Mouse (Mus musculus): Measurements from ENCODE around the gene Rgn. TPM values are rescaled to one million over a fixed set of nuclear protein-coding genes. Genes with fewer than 3 reads are reported as not detected.
A peak's percentile ranks its signal among the peaks of the same experiment; 100 is the strongest.

Rgn gene
- polyA plus RNA-seq, 1 experiment, result not detected

DNA sequence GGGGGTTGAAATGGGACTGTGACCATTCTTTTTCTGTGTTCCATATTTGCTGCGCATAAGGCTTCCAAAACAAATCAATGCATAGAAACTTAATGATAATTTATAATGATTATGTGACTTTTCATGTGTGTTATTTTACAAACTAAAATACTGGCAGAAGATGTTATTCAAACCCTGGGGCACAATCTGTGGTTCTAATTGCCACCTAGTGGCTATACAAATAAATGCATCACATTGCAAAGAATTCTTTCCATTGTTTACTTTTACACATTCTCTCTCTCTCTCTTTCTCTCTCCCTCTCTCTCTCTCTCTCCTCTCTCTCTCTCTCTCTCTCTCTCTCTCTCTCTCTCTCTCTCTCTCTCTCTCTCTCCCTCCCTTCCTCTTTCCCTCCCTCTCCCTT is 12.3 kb downstream of the Rgn start:
- no peak for TF ChIP-seq MAX (IDR thresholded peaks at IDR 0.05; ENCODE audit: low read depth)
- no peak for TF ChIP-seq TCF3 (IDR thresholded peaks at IDR 0.05; ENCODE audit: insufficient read length, low read depth)
- TF ChIP-seq CEBPB (IDR thresholded peaks at IDR 0.05; ENCODE audit: insufficient read depth, poor library complexity, severe bottlenecking), result no peak
- no peak for TF ChIP-seq E2F4 (IDR thresholded peaks at IDR 0.05; ENCODE audit: insufficient read depth)
- TF ChIP-seq TCF12 (IDR thresholded peaks at IDR 0.05; ENCODE audit: insufficient read depth, poor library complexity, severe bottlenecking), result no peak
- no peak for TF ChIP-seq REST (IDR thresholded peaks at IDR 0.05; ENCODE audit: insufficient read depth, insufficient read length)
- no peak for TF ChIP-seq MYOG (IDR thresholded peaks at IDR 0.05; ENCODE audit: control insufficient read depth in 1 of 3, insufficient read depth in 1 of 3, insufficient read length in 2 of 3, low read depth in 2 of 3)
- no peak for TF ChIP-seq USF1 (IDR thresholded peaks at IDR 0.05; ENCODE audit: low read depth)
- TF ChIP-seq SRF (IDR thresholded peaks at IDR 0.05; ENCODE audit: control insufficient read depth, insufficient read length, low read depth), result no peak
- no peak for TF ChIP-seq POLR2AphosphoS2 (IDR thresholded peaks at IDR 0.05; ENCODE audit: insufficient read length, low read depth)
- TF ChIP-seq POLR2A (IDR thresholded peaks at IDR 0.05; ENCODE audit: insufficient read length, low read depth), result no peak
- no peak for TF ChIP-seq MYOD1 (IDR thresholded peaks at IDR 0.05; ENCODE audit: control insufficient read depth in 1 of 3, insufficient read length in 2 of 3, low read depth in 2 of 3)
- H3K36me3 ChIP-seq (ENCODE audit: control insufficient read depth, insufficient read depth), result no peaks in the 10 kb centered on the region
- no peak overlapping the region for H3K4me2 ChIP-seq (ENCODE audit: low read depth)
- H3ac ChIP-seq (ENCODE audit: control insufficient read depth, insufficient read length), result no peak overlapping the region
- H3K79me2 ChIP-seq (ENCODE audit: control insufficient read depth, insufficient read depth), result no peaks in the 10 kb centered on the region
- H3K4me3 ChIP-seq, result no peak overlapping the region
- H3K27me3 ChIP-seq (ENCODE audit: control insufficient read depth, insufficient read depth, insufficient read length), result no peaks in the 10 kb centered on the region

DNA sequence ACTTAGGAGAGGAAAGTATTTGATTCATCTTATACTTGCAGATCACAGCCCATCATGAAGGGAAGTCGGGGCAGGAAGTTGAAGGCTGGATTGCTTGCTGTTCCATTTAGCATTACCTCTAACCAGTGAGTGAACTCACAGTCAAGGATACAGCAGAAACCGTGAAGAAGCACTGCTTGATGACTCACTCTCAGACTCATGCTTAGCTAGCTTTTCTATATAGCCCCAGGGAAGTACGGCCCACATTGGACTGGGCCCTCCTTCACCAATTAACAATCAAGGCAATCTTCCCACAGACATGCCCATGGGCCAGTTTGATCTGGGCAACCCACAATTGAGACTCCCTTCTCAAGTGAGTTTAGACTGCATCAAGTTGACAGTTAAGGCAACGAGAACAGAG is 14.4 kb downstream of the Rgn start:
- Histone ChIP-seq H3K79me2 (ENCODE audit: control insufficient read depth, insufficient read depth) (no peaks in the 10 kb centered on the region), H3K4me3 (no peak overlapping the region), H3ac (ENCODE audit: control insufficient read depth, insufficient read length) (no peak overlapping the region), H3K4me2 (ENCODE audit: low read depth) (no peak overlapping the region), H3K36me3 (ENCODE audit: control insufficient read depth, insufficient read depth) (no peaks in the 10 kb centered on the region), H3K27me3 (ENCODE audit: control insufficient read depth, insufficient read depth, insufficient read length) (no peaks in the 10 kb centered on the region)
- TF ChIP-seq TCF3 (IDR thresholded peaks at IDR 0.05; ENCODE audit: insufficient read length, low read depth) (no peak), CEBPB (IDR thresholded peaks at IDR 0.05; ENCODE audit: insufficient read depth, poor library complexity, severe bottlenecking) (no peak), E2F4 (IDR thresholded peaks at IDR 0.05; ENCODE audit: insufficient read depth) (no peak), REST (IDR thresholded peaks at IDR 0.05; ENCODE audit: insufficient read depth, insufficient read length) (no peak), TCF12 (IDR thresholded peaks at IDR 0.05; ENCODE audit: insufficient read depth, poor library complexity, severe bottlenecking) (no peak), USF1 (IDR thresholded peaks at IDR 0.05; ENCODE audit: low read depth) (no peak), MAX (IDR thresholded peaks at IDR 0.05; ENCODE audit: low read depth) (no peak), POLR2A (IDR thresholded peaks at IDR 0.05; ENCODE audit: insufficient read length, low read depth) (no peak), POLR2AphosphoS2 (IDR thresholded peaks at IDR 0.05; ENCODE audit: insufficient read length, low read depth) (no peak), MYOG (IDR thresholded peaks at IDR 0.05; ENCODE audit: control insufficient read depth in 1 of 3, insufficient read depth in 1 of 3, insufficient read length in 2 of 3, low read depth in 2 of 3) (no peak), SRF (IDR thresholded peaks at IDR 0.05; ENCODE audit: control insufficient read depth, insufficient read length, low read depth) (no peak)

DNA sequence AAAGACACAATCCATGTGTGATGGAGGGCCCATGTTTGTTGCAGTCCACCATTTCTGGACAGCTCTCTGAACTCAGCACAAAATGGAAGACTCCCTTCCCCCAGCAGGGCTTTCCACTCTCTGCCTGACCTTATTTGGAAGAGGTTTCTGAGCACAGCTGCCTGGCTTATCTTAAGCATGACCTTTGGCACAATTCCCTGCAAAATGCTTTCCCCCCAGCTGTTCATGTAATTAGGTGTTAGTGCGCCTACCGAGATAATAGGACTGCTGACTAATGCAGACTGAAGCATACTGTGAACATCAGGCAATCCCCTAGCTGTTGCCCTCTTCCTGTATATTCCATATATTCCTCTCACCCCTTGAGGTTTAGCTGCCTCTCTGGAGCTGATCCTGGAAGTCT is 21.4 kb downstream of the Rgn start:
- no peak overlapping the region for H3ac ChIP-seq (ENCODE audit: control insufficient read depth, insufficient read length)
- no peaks in the 10 kb centered on the region for H3K27me3 ChIP-seq (ENCODE audit: control insufficient read depth, insufficient read depth, insufficient read length)
- no peak overlapping the region for H3K4me2 ChIP-seq (ENCODE audit: low read depth)
- TF ChIP-seq MAX (IDR thresholded peaks at IDR 0.05; ENCODE audit: low read depth), result no peak
- TF ChIP-seq SRF (IDR thresholded peaks at IDR 0.05; ENCODE audit: control insufficient read depth, insufficient read length, low read depth), result peak; percentile 90
- no peak for TF ChIP-seq POLR2A (IDR thresholded peaks at IDR 0.05; ENCODE audit: insufficient read length, low read depth)
- TF ChIP-seq MYOG (IDR thresholded peaks at IDR 0.05; ENCODE audit: control insufficient read depth in 1 of 3, insufficient read depth in 1 of 3, insufficient read length in 2 of 3, low read depth in 2 of 3), result peak in 1 of 3 experiments; percentile 8
- TF ChIP-seq TCF12 (IDR thresholded peaks at IDR 0.05; ENCODE audit: insufficient read depth, poor library complexity, severe bottlenecking), result no peak
- no peak for TF ChIP-seq USF1 (IDR thresholded peaks at IDR 0.05; ENCODE audit: low read depth)
- TF ChIP-seq MYOD1 (IDR thresholded peaks at IDR 0.05; ENCODE audit: control insufficient read depth in 1 of 3, insufficient read length in 2 of 3, low read depth in 2 of 3), result peak in 2 of 3 experiments; percentile 15 to 46
- TF ChIP-seq TCF3 (IDR thresholded peaks at IDR 0.05; ENCODE audit: insufficient read length, low read depth), result no peak
- no peak for TF ChIP-seq E2F4 (IDR thresholded peaks at IDR 0.05; ENCODE audit: insufficient read depth)
- no peak for TF ChIP-seq REST (IDR thresholded peaks at IDR 0.05; ENCODE audit: insufficient read depth, insufficient read length)
- TF ChIP-seq POLR2AphosphoS2 (IDR thresholded peaks at IDR 0.05; ENCODE audit: insufficient read length, low read depth), result no peak
- TF ChIP-seq CEBPB (IDR thresholded peaks at IDR 0.05; ENCODE audit: insufficient read depth, poor library complexity, severe bottlenecking), result no peak
- no peaks in the 10 kb centered on the region for H3K79me2 ChIP-seq (ENCODE audit: control insufficient read depth, insufficient read depth)
- H3K4me3 ChIP-seq, result no peak overlapping the region
- H3K36me3 ChIP-seq (ENCODE audit: control insufficient read depth, insufficient read depth), result no peaks in the 10 kb centered on the region

DNA sequence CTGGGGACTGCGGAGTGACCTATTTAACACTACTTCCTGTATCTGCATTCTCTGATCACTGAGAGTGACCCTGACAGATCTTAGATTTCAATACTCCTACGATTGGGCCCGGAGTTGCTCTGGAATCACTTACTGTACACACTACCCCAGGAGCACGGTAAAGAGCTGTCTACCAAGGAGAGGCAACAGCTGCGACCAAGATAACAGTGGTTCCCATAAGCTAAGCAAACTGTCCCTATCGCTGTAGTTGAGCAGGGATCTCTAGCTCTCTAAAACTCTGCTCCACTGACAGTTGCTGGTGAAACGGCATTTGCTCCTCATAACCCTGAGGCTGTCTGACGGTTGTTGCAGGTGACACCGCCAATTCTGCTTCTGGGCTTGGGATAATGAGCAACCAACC is 23.1 kb downstream of the Rgn start:
- no peaks in the 10 kb centered on the region for H3K36me3 ChIP-seq (ENCODE audit: control insufficient read depth, insufficient read depth)
- peak in 1 of 3 experiments; percentile 28 for TF ChIP-seq MYOD1 (IDR thresholded peaks at IDR 0.05; ENCODE audit: control insufficient read depth in 1 of 3, insufficient read length in 2 of 3, low read depth in 2 of 3)
- no peak for TF ChIP-seq USF1 (IDR thresholded peaks at IDR 0.05; ENCODE audit: low read depth)
- H3ac ChIP-seq (ENCODE audit: control insufficient read depth, insufficient read length), result no peak overlapping the region
- H3K4me3 ChIP-seq, result no peak overlapping the region
- no peak overlapping the region for H3K4me2 ChIP-seq (ENCODE audit: low read depth)
- no peaks in the 10 kb centered on the region for H3K79me2 ChIP-seq (ENCODE audit: control insufficient read depth, insufficient read depth)
- H3K27me3 ChIP-seq (ENCODE audit: control insufficient read depth, insufficient read depth, insufficient read length), result no peaks in the 10 kb centered on the region

DNA sequence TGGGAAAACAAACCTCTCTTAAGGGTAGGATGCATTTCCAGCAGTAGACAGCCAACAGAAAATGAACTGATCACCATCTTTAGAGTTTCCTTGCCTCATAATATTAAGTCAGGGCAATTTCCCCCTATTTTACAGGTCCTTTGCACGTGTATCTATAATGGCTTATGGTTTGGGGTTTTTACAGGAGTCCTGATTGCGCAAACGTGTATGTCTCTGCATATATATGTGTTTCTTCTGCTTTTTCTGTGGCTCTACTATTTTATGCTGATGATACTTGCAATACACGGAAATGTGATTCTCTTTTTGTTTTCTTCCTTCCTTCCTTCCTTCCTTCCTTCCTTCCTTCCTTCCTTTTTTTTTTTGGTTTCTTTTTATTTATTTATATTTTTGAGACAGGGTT is 24.3 kb downstream of the Rgn start:
- Histone ChIP-seq H3K27me3 (ENCODE audit: control insufficient read depth, insufficient read depth, insufficient read length) (no peaks in the 10 kb centered on the region), H3K4me2 (ENCODE audit: low read depth) (no peak overlapping the region), H3K79me2 (ENCODE audit: control insufficient read depth, insufficient read depth) (no peaks in the 10 kb centered on the region), H3ac (ENCODE audit: control insufficient read depth, insufficient read length) (no peak overlapping the region), H3K4me3 (no peak overlapping the region), H3K36me3 (ENCODE audit: control insufficient read depth, insufficient read depth) (no peaks in the 10 kb centered on the region)
- TF ChIP-seq POLR2AphosphoS2 (IDR thresholded peaks at IDR 0.05; ENCODE audit: insufficient read length, low read depth) (no peak), MYOG (IDR thresholded peaks at IDR 0.05; ENCODE audit: control insufficient read depth in 1 of 3, insufficient read depth in 1 of 3, insufficient read length in 2 of 3, low read depth in 2 of 3) (no peak), REST (IDR thresholded peaks at IDR 0.05; ENCODE audit: insufficient read depth, insufficient read length) (no peak), MYOD1 (IDR thresholded peaks at IDR 0.05; ENCODE audit: control insufficient read depth in 1 of 3, insufficient read length in 2 of 3, low read depth in 2 of 3) (no peak), TCF12 (IDR thresholded peaks at IDR 0.05; ENCODE audit: insufficient read depth, poor library complexity, severe bottlenecking) (no peak), CEBPB (IDR thresholded peaks at IDR 0.05; ENCODE audit: insufficient read depth, poor library complexity, severe bottlenecking) (no peak), USF1 (IDR thresholded peaks at IDR 0.05; ENCODE audit: low read depth) (no peak), MAX (IDR thresholded peaks at IDR 0.05; ENCODE audit: low read depth) (no peak), POLR2A (IDR thresholded peaks at IDR 0.05; ENCODE audit: insufficient read length, low read depth) (no peak), TCF3 (IDR thresholded peaks at IDR 0.05; ENCODE audit: insufficient read length, low read depth) (no peak), E2F4 (IDR thresholded peaks at IDR 0.05; ENCODE audit: insufficient read depth) (no peak), SRF (IDR thresholded peaks at IDR 0.05; ENCODE audit: control insufficient read depth, insufficient read length, low read depth) (no peak)
